Mouse (Mus musculus) small intestine, adult 2 months (tissue): ENCODE measurements around the gene Armc9. TPM values are rescaled to one million over a fixed set of nuclear protein-coding genes. Genes with fewer than 3 reads are reported as not detected.

Source experiments
- H3K27ac ChIP-seq: fragments of 200-500 bp; 2 replicates; pipeline ENCODE4 v1.5.1; 2012; ENCODE audit warnings: low read depth, low read length, control low read depth, inconsistent platforms; ENCODE audit not compliant: insufficient read depth
- H3K27me3 ChIP-seq: fragments of 200-500 bp; 2 replicates; pipeline ENCODE4 v1.6.1; 2012; ENCODE audit warnings: mild to moderate bottlenecking, moderate library complexity, low read length, inconsistent platforms; ENCODE audit not compliant: control insufficient read depth, insufficient read depth
- H3K36me3 ChIP-seq: fragments of 200-500 bp; 2 replicates; pipeline ENCODE4 v1.6.1; 2012; ENCODE audit warnings: mild to moderate bottlenecking, low read length, control low read depth, inconsistent platforms; ENCODE audit not compliant: control insufficient read depth, insufficient read depth
- H3K4me1 ChIP-seq: fragments of 200-500 bp; 2 replicates; pipeline ENCODE4 v1.6.1; 2012; ENCODE audit warnings: low read length, inconsistent platforms, mixed read lengths; ENCODE audit not compliant: control insufficient read depth, insufficient read depth, insufficient read length
- H3K4me3 ChIP-seq: fragments of 200-500 bp; 2 replicates; pipeline ENCODE4 v1.5.1; 2012; ENCODE audit warnings: low read depth, mild to moderate bottlenecking, control low read depth, inconsistent platforms, low read length, moderate library complexity
- CTCF ChIP-seq: fragments of 200-500 bp; IDR thresholded peaks from 2 replicates; pipeline ENCODE4 v1.5.1; 2012; ENCODE audit warnings: low read depth, mild to moderate bottlenecking, control low read depth, inconsistent platforms, low read length, moderate library complexity, mixed read lengths; ENCODE audit not compliant: insufficient replicate concordance, insufficient read length; ENCODE audit errors: extremely low read depth
- POLR2A ChIP-seq: fragments of 200-500 bp; IDR thresholded peaks from 2 replicates; pipeline ENCODE4 v1.6.1; 2012; ENCODE audit warnings: low read depth, mild to moderate bottlenecking, control low read depth, inconsistent platforms, low read length, moderate library complexity
- WGBS: fragments of 180-500 bp; shearing (Covaris S2); methylation state at CpG from one replicate; pipeline ENCODE4 v1.1.7; 2018; 5-methylcytosine and 5-hydroxymethylcytosine counted together
- polyA plus RNA-seq: library from polyadenylated mRNA; depleted of rRNA; stranded (reverse); fragments of >200 nt; gene quantifications from 2 replicates; pipeline ENCODE4 v1.2.3, GENCODE M21; 2012

The Armc9 gene
- polyA plus RNA-seq, 1 experiment: 1.4 TPM

DNA sequence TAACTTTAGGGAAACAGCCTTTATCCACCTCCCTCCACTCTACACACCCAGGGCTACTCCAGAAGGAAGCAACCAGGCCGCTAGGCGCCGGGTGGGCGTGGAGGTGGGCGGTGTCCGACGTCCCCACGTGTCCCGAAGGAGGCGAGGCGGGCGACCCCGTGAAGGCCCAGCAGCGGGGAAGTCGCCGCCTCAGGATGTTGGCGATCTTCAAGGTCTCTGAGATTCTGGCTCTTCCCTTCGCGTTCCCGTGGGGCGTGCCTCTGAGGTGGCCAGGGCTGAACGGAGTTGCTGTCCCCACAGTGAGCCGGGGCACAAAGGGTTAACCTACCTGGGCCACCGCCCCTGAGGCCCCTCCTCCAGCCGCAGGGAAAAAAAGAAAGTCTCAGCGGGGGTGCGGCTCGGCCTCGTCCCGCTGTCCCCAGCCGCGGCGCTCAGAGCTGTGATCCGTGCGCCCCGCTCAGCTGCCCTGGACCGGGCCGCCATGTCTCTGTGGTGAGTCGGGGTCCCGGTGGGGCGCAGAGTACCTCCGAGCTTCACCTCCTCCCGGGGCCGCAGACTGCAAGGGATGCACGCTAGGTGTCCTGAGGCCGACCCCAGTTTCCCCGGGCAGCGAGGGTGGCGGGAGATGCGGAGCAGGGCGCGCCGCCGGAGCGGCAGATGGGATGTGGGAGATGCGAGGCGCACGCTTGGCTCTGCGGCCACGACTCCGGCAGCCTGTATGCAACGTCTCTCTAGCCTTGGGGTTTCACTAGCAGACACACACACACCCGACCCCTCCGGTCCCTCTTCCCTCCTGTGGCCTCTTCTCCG lies 148.7 kb downstream of the Armc9 start:
- Histone ChIP-seq H3K27ac (peak overlapping the region; percentile 21; the same call in 1 of the 2 replicates), H3K27me3 (peaks cover 7% of the 10 kb centered on the region; the same call in 1 of the 2 replicates), H3K4me1 (peaks cover 32% of the 10 kb centered on the region), H3K36me3 (0 out of 2 replicates have a peak, but pooled peaks cover 7% of the 10 kb centered on the region), H3K4me3 (peak overlapping the region; percentile 93)
- no peak for TF ChIP-seq POLR2A
- no peak for TF ChIP-seq CTCF
- under 1% methylated on average over 65 of the region's 65 CpGs for WGBS

DNA sequence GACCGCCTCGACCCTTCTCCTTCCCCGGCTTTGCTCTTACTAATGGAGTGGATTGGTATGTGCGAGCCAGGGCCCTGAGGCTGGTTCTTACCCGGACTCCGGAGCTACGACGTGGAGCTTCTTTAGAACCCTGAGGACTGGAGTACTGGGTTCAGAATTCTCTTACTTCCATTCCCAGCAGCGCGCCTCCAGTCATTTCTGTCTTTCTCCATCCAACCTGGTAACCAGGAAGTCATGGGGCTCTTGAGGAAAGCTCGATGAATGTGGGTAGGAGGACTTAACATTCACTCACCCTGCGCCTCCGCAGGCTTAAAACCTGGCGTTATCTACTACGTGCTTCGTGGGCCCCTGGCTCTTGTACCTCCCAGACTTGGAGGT lies 149.3 kb downstream of the Armc9 start:
- no peak for TF ChIP-seq POLR2A
- no peak for TF ChIP-seq CTCF

DNA sequence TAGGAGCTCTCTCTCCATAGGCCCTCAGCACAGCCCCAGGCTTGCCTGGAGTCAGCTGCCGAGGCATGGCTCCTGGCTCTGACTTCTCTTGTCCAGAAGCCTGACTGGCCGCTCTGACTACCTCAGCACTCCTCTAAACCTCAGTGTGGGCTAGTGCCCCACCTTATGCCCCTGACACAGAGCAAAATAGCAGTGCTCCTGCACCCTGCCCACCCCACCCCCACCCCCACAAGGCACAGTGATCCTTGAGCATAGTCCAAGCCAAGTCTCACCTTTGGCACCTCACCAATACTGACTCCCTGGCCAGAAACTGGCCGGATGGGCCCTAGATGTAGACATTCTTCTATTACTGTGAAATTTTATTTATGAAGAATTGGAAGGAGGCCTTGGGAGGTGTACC lies 152.1 kb downstream of the Armc9 start:
- no peak for TF ChIP-seq CTCF
- TF ChIP-seq POLR2A: no peak
- Histone ChIP-seq H3K27me3 (peaks cover 7% of the 10 kb centered on the region; the same call in 1 of the 2 replicates), H3K27ac (no peak overlapping the region), H3K4me3 (no peak overlapping the region), H3K4me1 (peaks cover 37% of the 10 kb centered on the region), H3K36me3 (0 out of 2 replicates have a peak, but pooled peaks cover 7% of the 10 kb centered on the region)
- 75% methylated on average over 3 of the region's 3 CpGs for WGBS

More for the DNA sequence above, 149.3 kb downstream of the Armc9 start:
- 9% methylated on average over 16 of the region's 16 CpGs for WGBS
- H3K4me3 ChIP-seq: peak overlapping the region; percentile 93
- H3K4me1 ChIP-seq: peaks cover 33% of the 10 kb centered on the region
- peaks cover 7% of the 10 kb centered on the region; the same call in 1 of the 2 replicates for H3K27me3 ChIP-seq
- 0 out of 2 replicates have a peak, but pooled peaks cover 7% of the 10 kb centered on the region for H3K36me3 ChIP-seq
- peak overlapping the region; percentile 21; the same call in 1 of the 2 replicates for H3K27ac ChIP-seq

DNA sequence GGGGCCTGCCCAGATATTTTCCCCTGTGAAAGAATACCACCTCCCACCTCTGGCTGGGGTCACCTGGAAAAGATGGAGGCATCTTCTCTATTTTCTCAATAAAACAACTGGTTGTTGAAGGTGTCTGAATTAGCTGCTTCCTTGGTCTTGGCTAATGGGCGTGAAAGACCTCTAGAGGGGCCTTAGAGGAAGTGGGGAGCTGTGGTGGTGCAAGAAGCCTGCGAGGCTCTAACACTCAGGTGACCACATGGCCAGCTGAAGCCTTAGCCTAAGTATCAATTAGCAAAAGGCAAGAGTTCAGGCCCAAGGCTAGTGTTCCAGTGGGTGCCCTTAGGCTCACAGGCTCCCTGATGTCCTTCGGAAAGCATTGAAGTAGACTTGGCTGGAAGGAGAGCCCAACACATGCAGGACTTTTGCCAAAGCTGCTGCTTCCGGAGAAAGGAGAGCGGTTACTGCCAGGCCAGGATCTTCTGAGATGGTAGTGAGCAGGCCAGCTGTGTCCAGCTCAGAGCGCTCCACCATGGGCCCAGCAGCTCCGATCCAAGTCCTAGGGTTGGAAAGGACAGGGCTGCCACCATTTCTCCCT lies 152.7 kb downstream of the Armc9 start:
- Histone ChIP-seq H3K36me3 (0 out of 2 replicates have a peak, but pooled peaks cover 7% of the 10 kb centered on the region), H3K27me3 (peaks cover 7% of the 10 kb centered on the region; the same call in 1 of the 2 replicates), H3K27ac (no peak overlapping the region), H3K4me3 (no peak overlapping the region), H3K4me1 (peaks cover 36% of the 10 kb centered on the region)
- no peak for TF ChIP-seq CTCF
- no peak for TF ChIP-seq POLR2A
- WGBS: 88% methylated on average over 7 of the region's 7 CpGs

DNA sequence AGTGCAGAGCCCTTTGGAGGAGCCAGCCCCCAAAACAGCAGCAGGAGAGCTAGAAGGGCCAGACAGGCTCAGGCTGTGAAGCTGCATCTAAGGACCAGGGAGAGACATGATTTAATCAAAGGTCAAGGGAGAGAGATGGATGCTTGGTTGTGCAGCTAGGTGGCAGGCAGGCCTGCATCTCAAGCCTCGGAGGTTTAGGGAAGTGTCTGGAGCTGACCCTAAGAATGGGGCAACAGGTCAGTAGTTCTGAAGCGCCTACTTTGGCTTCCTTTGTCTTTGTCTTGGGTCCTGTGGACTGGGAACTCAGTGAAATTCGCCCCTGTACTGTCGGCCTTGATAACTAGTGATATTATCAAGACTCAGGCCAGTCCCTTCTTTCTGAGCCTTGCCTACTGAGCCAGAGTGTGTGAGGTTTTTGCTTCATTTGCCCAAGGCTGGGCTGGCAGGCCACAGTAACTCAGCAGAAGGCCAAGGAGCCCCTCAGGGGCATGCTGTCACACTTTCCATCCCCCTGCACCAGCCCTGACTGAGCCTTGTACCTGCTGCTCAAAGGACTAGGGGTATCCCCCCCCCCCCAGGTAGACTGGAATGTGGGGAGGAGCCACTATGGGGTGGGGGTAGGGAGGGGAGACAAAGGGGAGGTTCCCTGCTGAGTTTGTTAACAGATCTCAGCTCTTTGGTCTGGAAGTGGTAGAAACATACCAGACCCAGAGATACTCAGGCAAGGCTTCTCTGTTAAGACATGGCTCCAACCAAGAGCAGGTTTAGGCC lies 153.5 kb downstream of the Armc9 start:
- Histone ChIP-seq H3K4me1 (peaks cover 32% of the 10 kb centered on the region), H3K27ac (no peak overlapping the region), H3K36me3 (0 out of 2 replicates have a peak, but pooled peaks cover 7% of the 10 kb centered on the region), H3K4me3 (no peak overlapping the region), H3K27me3 (peaks cover 7% of the 10 kb centered on the region; the same call in 1 of the 2 replicates)
- 80% methylated on average over 4 of the region's 4 CpGs for WGBS
- TF ChIP-seq CTCF: peak; percentile 21; the same call in 1 of the 2 replicates
- TF ChIP-seq POLR2A: no peak

DNA sequence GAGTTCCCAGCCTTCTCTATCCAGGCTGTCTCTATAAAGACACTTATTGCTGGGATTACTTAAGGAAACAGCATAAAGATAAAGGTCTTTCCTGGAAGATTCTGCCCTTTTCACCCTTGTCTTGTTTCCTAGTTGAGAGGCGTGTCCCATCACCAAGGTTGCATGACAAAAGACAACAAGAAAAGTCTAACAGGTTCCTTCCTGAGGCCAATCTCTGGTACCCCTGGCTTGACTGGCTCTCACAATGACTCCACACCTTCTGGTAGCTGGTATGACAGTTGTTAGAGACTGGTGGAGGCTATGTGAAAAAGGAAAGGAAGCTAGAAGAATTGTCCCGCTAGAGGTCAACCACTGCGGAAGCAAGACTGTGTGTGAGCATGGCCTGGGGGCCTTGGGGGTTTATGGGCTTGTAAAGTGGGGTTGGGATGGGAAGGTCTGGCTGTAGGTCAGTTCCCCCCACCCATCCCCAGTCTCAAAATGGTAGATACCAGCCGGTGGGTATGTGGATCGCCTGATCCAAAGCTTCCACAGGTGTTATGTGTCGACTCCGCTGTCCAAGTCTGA lies 154.8 kb downstream of the Armc9 start:
- WGBS: 85% methylated on average over 7 of the region's 7 CpGs
- TF ChIP-seq POLR2A: no peak
- no peak for TF ChIP-seq CTCF
- H3K4me1 ChIP-seq: peaks cover 27% of the 10 kb centered on the region
- H3K27me3 ChIP-seq: no peaks in the 10 kb centered on the region
- no peak overlapping the region for H3K4me3 ChIP-seq
- H3K27ac ChIP-seq: peak overlapping the region; percentile 42; the same call in 1 of the 2 replicates
- 0 out of 2 replicates have a peak, but pooled peaks cover 7% of the 10 kb centered on the region for H3K36me3 ChIP-seq
